Mouse (Mus musculus) small intestine, adult 2 months (tissue): ENCODE measurements around the gene Slc38a1.

Experiments used
- CTCF ChIP-seq: fragments of 200-500 bp; IDR thresholded peaks from 2 replicates; pipeline ENCODE4 v1.5.1; 2012; ENCODE audit warnings: low read depth, mild to moderate bottlenecking, control low read depth, inconsistent platforms, low read length, moderate library complexity, mixed read lengths; ENCODE audit not compliant: insufficient replicate concordance, insufficient read length; ENCODE audit errors: extremely low read depth
- POLR2A ChIP-seq: fragments of 200-500 bp; IDR thresholded peaks from 2 replicates; pipeline ENCODE4 v1.6.1; 2012; ENCODE audit warnings: low read depth, mild to moderate bottlenecking, control low read depth, inconsistent platforms, low read length, moderate library complexity

GRCm38 (mm10) chr15:96688036-96688435 lies 45.3 kb upstream of the Slc38a1 start:
- no peak for TF ChIP-seq CTCF
- TF ChIP-seq POLR2A = no peak
